Mouse (Mus musculus) C2C12 (cell line): ENCODE data around the gene Epsti1. TPM values are rescaled to one million over a fixed set of nuclear protein-coding genes. Genes with fewer than 3 reads are reported as not detected.

Source experiments
- H3K27me3 ChIP-seq: one replicate; pipeline ENCODE4 v1.6.1; 2011; ENCODE audit not compliant: control insufficient read depth, insufficient read depth, insufficient read length
- H3K36me3 ChIP-seq: one replicate; pipeline ENCODE4 v1.6.1; 2011; ENCODE audit not compliant: control insufficient read depth, insufficient read depth
- H3K4me3 ChIP-seq: one replicate; pipeline ENCODE4 v1.5.1; 2011; ENCODE audit warnings: mild to moderate bottlenecking, control low read depth; ENCODE audit not compliant: poor library complexity, insufficient read depth, severe bottlenecking
- H3K79me2 ChIP-seq: one replicate; pipeline ENCODE4 v1.6.1; 2011; ENCODE audit not compliant: control insufficient read depth, insufficient read depth
- H3K79me3 ChIP-seq: one replicate; pipeline ENCODE4 v1.6.1; 2011; ENCODE audit warnings: low read depth, control low read depth
- H3ac ChIP-seq: one replicate; pipeline ENCODE3; 2011; ENCODE audit warnings: low read depth; ENCODE audit not compliant: control insufficient read depth, insufficient read length
- CEBPB ChIP-seq: IDR thresholded peaks from one replicate; pipeline ENCODE4 v1.6.1; 2011; ENCODE audit warnings: low read depth, mild to moderate bottlenecking, control low read depth, moderate library complexity
- CTCF ChIP-seq: IDR thresholded peaks from one replicate; pipeline ENCODE4 v1.5.1; 2011; ENCODE audit not compliant: control insufficient read depth, insufficient read depth, insufficient read length
- FOSL1 ChIP-seq: IDR thresholded peaks from one replicate; pipeline ENCODE4 v1.8.0; 2011; ENCODE audit warnings: mild to moderate bottlenecking, low read length; ENCODE audit not compliant: poor library complexity, insufficient read depth, severe bottlenecking
- MAX ChIP-seq: IDR thresholded peaks from one replicate; pipeline ENCODE4 v1.6.1; 2011; ENCODE audit warnings: mild to moderate bottlenecking, control low read depth
- MYOD1 ChIP-seq: IDR thresholded peaks from one replicate; pipeline ENCODE4 v1.6.1; 2011; ENCODE audit warnings: low read depth; ENCODE audit not compliant: control insufficient read depth, insufficient read length
- MYOG ChIP-seq: IDR thresholded peaks from one replicate; pipeline ENCODE4 v1.6.1; 2011; ENCODE audit not compliant: control insufficient read depth, insufficient read length; ENCODE audit errors: extremely low read depth
- USF1 ChIP-seq: IDR thresholded peaks from one replicate; pipeline ENCODE4 v1.6.1; 2011; ENCODE audit warnings: low read depth, mild to moderate bottlenecking, control low read depth, moderate library complexity
- polyA plus RNA-seq: library from polyadenylated mRNA; unstranded; fragments of >200 nt; fragmentation: generic; extraction: Trizol; gene quantifications from one replicate; pipeline ENCODE4 v1.2.1, GENCODE M21; 2012; ENCODE audit warnings: missing spikeins

The Epsti1 gene
- polyA plus RNA-seq, 1 experiment, result 0.11 TPM

DNA sequence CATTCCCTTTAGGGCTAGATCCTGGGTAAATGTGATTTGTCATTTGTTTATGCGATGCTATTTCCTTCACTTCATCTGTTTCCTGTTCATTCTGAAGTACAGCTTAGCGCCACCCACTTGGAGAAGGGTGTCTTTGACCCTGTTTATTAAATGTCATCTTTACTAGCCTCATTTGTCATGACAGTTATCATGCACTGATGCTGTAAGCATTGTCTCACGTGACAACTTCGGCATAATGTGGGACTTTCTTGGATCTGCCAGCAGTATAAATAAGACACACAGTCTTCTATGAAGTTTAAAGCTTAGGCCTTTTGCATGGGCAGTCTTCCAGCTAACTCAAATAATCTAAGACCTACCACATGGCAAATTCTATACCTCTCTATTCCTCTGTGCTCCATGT is 67.3 kb downstream of the Epsti1 start:
- Histone ChIP-seq H3K4me3 (no peak overlapping the region), H3K79me3 (no peaks in the 10 kb centered on the region), H3K79me2 (no peaks in the 10 kb centered on the region), H3ac (no peak overlapping the region), H3K36me3 (no peaks in the 10 kb centered on the region), H3K27me3 (no peaks in the 10 kb centered on the region)
- TF ChIP-seq FOSL1 (no peak), MYOD1 (no peak), CTCF (no peak), CEBPB (no peak), MAX (no peak), MYOG (no peak), USF1 (no peak)

DNA sequence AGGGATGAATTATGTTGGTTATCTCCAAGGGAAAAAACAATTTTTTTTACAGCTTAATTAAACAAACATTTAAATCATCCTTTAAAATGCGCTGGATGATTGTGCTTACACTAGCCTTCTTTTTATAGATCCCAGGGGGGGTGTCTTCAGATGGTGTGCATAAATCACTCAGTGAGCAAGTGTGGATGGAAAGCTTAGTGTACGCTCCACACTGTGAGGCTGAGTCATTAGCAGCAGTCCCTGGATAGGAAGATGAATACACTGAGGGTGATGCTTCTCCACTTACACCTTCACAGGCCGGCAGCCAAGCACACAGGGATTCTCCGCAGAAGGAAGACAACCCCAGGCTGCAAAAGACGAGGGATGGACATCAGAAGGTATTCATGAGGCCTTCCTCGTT is 70.2 kb downstream of the Epsti1 start:
- TF ChIP-seq MYOD1 (no peak), CEBPB (no peak), FOSL1 (no peak), MYOG (no peak), CTCF (no peak), MAX (no peak), USF1 (no peak)
- Histone ChIP-seq H3K79me2 (no peaks in the 10 kb centered on the region), H3ac (no peak overlapping the region), H3K36me3 (no peaks in the 10 kb centered on the region), H3K4me3 (no peak overlapping the region), H3K27me3 (no peaks in the 10 kb centered on the region), H3K79me3 (no peaks in the 10 kb centered on the region)

DNA sequence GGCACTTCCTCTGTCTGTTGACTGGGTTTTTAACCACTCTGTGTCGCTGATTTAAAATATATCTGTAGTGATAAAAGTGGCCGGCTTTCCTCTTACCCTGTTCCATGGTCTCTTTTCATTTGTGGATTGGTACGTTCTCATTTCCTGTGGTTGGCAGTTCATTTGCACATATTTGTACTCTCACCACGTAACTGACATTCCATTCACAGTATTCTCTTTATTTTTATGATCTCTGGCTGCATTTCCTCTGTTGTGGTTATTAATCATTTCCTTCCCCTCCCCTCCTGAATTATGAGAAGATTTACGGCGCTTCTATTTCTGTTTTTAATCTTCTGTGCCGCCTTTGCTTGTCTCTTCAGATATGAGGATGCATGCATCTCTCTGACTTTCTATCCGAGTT is 71.7 kb downstream of the Epsti1 start:
- Histone ChIP-seq H3K27me3 (no peaks in the 10 kb centered on the region), H3K79me2 (no peaks in the 10 kb centered on the region), H3K36me3 (no peaks in the 10 kb centered on the region), H3K79me3 (no peaks in the 10 kb centered on the region), H3ac (no peak overlapping the region), H3K4me3 (no peak overlapping the region)
- no peak for TF ChIP-seq CEBPB
- no peak for TF ChIP-seq MAX
- TF ChIP-seq FOSL1, result no peak
- TF ChIP-seq MYOG, result no peak
- TF ChIP-seq USF1, result no peak
- no peak for TF ChIP-seq CTCF
- TF ChIP-seq MYOD1, result no peak

DNA sequence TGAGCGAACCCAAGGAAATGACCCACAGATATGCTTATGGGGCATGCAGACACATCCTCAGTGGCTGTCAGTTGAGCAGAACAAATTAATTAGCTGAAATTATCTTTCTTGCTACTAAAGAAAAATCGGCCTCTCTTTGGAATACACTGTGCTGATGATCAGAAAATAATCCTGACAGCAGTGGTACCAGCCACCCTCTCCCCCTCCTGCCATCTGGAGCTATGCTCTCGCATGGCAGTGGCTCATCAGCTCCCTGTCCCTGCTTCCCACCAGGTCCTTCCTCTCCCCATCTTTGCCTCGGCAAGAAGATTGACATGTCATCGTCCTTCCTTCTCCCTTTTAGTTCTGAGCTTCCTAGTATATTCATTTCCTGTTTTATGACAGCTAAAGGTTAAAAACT is 77.5 kb downstream of the Epsti1 start:
- no peaks in the 10 kb centered on the region for H3K79me3 ChIP-seq
- no peak overlapping the region for H3ac ChIP-seq
- no peaks in the 10 kb centered on the region for H3K27me3 ChIP-seq
- TF ChIP-seq USF1 (no peak), CTCF (no peak), FOSL1 (no peak), CEBPB (no peak), MAX (no peak), MYOG (no peak)
- no peaks in the 10 kb centered on the region for H3K36me3 ChIP-seq
- H3K4me3 ChIP-seq, result no peak overlapping the region
- H3K79me2 ChIP-seq, result no peaks in the 10 kb centered on the region

DNA sequence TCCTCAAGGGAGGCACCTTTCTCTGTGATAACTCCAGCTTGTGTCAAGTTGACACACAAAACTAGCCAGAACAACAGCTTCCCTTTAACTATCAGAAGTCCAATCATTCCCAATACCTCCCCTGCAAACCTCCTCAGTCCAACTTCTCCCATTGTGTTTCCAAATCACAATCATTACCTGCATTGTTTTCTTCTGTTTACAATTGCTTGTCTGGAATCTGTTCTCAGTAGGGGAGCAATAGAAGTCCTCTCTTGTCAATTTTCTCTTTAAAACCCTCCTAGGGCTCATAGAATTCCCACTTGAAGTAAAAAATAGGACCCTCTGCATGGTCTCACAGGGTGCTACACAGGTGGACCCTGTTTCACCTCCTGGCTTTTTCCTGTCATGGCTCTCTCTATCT is 93.7 kb downstream of the Epsti1 start:
- H3K27me3 ChIP-seq, result no peaks in the 10 kb centered on the region
- H3K4me3 ChIP-seq, result no peak overlapping the region
- H3K79me3 ChIP-seq, result no peaks in the 10 kb centered on the region
- H3K79me2 ChIP-seq, result no peaks in the 10 kb centered on the region
- H3K36me3 ChIP-seq, result no peaks in the 10 kb centered on the region
- no peak for TF ChIP-seq CTCF
- no peak overlapping the region for H3ac ChIP-seq

DNA sequence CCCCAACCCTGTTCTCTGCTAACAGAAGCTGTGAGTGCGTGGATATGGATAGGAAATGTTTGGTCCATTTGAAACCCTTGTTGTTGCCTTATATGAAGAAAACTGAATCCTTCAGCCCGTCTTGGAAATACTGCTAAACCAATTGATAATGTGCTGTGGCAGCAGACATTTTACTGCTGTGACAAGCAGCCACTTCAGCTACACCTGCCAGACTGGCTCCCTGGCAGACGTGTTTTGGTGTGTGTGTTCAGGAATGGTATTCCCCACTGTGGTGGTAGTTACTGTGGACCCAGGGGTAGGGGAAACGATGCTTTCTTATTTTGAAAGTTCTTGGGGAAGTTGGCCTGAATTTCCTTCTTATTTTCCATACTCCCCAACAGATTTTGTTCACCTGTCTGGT is 100.4 kb downstream of the Epsti1 start:
- Histone ChIP-seq H3K79me2 (no peaks in the 10 kb centered on the region), H3K27me3 (no peaks in the 10 kb centered on the region), H3K36me3 (no peaks in the 10 kb centered on the region), H3ac (no peak overlapping the region), H3K4me3 (no peak overlapping the region), H3K79me3 (no peaks in the 10 kb centered on the region)
- TF ChIP-seq CEBPB (no peak), FOSL1 (no peak), CTCF (no peak), MYOD1 (no peak), MAX (no peak), USF1 (no peak), MYOG (no peak)

DNA sequence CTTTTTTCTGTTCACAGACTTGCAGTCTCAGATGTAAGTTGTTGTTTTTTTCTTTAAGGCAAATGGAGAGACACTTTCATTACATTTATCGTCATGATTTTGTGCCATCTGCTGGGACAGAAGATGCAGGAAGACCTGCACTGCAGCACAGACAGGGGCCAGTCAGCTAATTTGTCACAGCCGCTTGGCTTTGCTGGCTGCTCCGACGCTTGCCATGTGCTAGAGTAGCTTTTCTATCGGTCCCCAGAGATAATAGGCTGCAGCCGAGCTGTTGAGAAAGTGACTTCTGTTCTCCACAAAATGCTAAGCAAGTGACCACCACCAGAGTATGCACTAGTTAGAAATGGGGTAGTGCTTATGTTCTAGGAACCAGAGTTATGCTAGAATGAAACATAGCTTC is 104.0 kb downstream of the Epsti1 start:
- no peaks in the 10 kb centered on the region for H3K79me2 ChIP-seq
- H3ac ChIP-seq, result no peak overlapping the region
- no peak for TF ChIP-seq USF1
- no peak for TF ChIP-seq MYOG
- no peak for TF ChIP-seq CTCF
- no peak for TF ChIP-seq CEBPB
- TF ChIP-seq FOSL1, result no peak
- TF ChIP-seq MAX, result no peak
- TF ChIP-seq MYOD1, result no peak
- H3K36me3 ChIP-seq, result no peaks in the 10 kb centered on the region
- H3K27me3 ChIP-seq, result no peaks in the 10 kb centered on the region
- H3K4me3 ChIP-seq, result no peak overlapping the region
- no peaks in the 10 kb centered on the region for H3K79me3 ChIP-seq
